Mouse (Mus musculus) liver, adult 2 months (tissue): ENCODE data around the gene Mettl24. TPM values are rescaled to one million over a fixed set of nuclear protein-coding genes. Genes with fewer than 3 reads are reported as not detected.

Source experiments
- DNase-seq: peaks from one replicate; pipeline ENCODE4 v3.0.0-alpha.2; 2011; ENCODE audit warnings: low read depth, low spot score; ENCODE audit errors: extremely low read depth
- H3K27ac ChIP-seq: fragments of 200-500 bp; replicated peaks from 2 replicates; pipeline ENCODE4 v1.5.1; 2012; ENCODE audit warnings: low read depth, mild to moderate bottlenecking, control low read depth, inconsistent platforms, low read length; ENCODE audit not compliant: insufficient read depth
- H3K27me3 ChIP-seq: fragments of 200-500 bp; 2 replicates; pipeline ENCODE4 v1.6.1; 2012; ENCODE audit warnings: mild to moderate bottlenecking, moderate library complexity, low read length, inconsistent platforms; ENCODE audit not compliant: control insufficient read depth, insufficient read depth
- H3K36me3 ChIP-seq: fragments of 200-500 bp; 2 replicates; pipeline ENCODE4 v1.6.1; 2012; ENCODE audit warnings: low read length, inconsistent platforms; ENCODE audit not compliant: control insufficient read depth, insufficient read depth
- H3K4me1 ChIP-seq: fragments of 200-500 bp; 2 replicates; pipeline ENCODE4 v1.6.1; 2011; ENCODE audit warnings: low read length; ENCODE audit not compliant: control insufficient read depth, insufficient read depth
- H3K4me3 ChIP-seq: fragments of 200-500 bp; 2 replicates; pipeline ENCODE4 v1.5.1; 2011; ENCODE audit warnings: low read depth, mild to moderate bottlenecking, control low read depth, low read length, moderate library complexity; ENCODE audit not compliant: insufficient read depth
- H3K79me2 ChIP-seq: fragments of 200-500 bp; 2 replicates; pipeline ENCODE4 v1.6.1; 2012; ENCODE audit warnings: inconsistent platforms, mild to moderate bottlenecking, low read length, moderate library complexity; ENCODE audit not compliant: control insufficient read depth, insufficient read depth
- H3K9ac ChIP-seq: fragments of 200-500 bp; 2 replicates; pipeline ENCODE4 v1.6.1; 2012; ENCODE audit warnings: low read depth, mild to moderate bottlenecking, control low read depth, inconsistent platforms, low read length
- CTCF ChIP-seq: fragments of 200-500 bp; IDR thresholded peaks from 2 replicates; pipeline ENCODE4 v1.5.1; 2011; ENCODE audit warnings: low read depth, low read length, control low read depth
- POLR2A ChIP-seq: fragments of 200-500 bp; IDR thresholded peaks from 2 replicates; pipeline ENCODE4 v1.6.1; 2011; ENCODE audit warnings: low read length, control low read depth; ENCODE audit not compliant: insufficient read depth; ENCODE audit errors: extremely low read depth
- WGBS: fragments of 180-500 bp; shearing (Covaris S2); methylation state at CpG from one replicate; pipeline ENCODE4 v1.1.7; 2018; 5-methylcytosine and 5-hydroxymethylcytosine counted together
- polyA plus RNA-seq: library from polyadenylated mRNA; depleted of rRNA; stranded (reverse); fragments of >200 nt; gene quantifications from 2 replicates; pipeline ENCODE4 v1.2.3, GENCODE M21; 2012
- total RNA-seq: library from RNA; depleted of rRNA; stranded (reverse); fragments of >200 nt; gene quantifications from 2 replicates; pipeline ENCODE4 v1.2.3, GENCODE M21; 2014

The Mettl24 gene
- total and polyA plus RNA-seq, 2 experiments: 0.09 TPM; not detected in 1

- Histone ChIP-seq H3K36me3 (no peaks in the 10 kb centered on the region), H3K79me2 (no peaks in the 10 kb centered on the region), H3K9ac (no peak overlapping the region), H3K27ac (no peak overlapping the region), H3K4me1 (no peaks in the 10 kb centered on the region), H3K27me3 (no peaks in the 10 kb centered on the region), H3K4me3 (no peak overlapping the region)
- DNase-seq: no peak
- WGBS: 85% methylated on average over 11 of the region's 11 CpGs
- TF ChIP-seq POLR2A (no peak), CTCF (no peak)
These were observed 92.1 kb downstream of the Mettl24 start for GRCm38 (mm10) chr10:40775151-40775550.

GRCm38 (mm10) chr10:40775655-40776054 is 92.6 kb downstream of the Mettl24 start:
- TF ChIP-seq CTCF: no peak
- TF ChIP-seq POLR2A: no peak
- Histone ChIP-seq H3K4me1 (no peaks in the 10 kb centered on the region), H3K9ac (no peak overlapping the region), H3K27me3 (no peaks in the 10 kb centered on the region), H3K79me2 (no peaks in the 10 kb centered on the region), H3K36me3 (no peaks in the 10 kb centered on the region), H3K27ac (no peak overlapping the region), H3K4me3 (no peak overlapping the region)
- whole genome bisulfite sequencing: 92% methylated on average over 4 of the region's 4 CpGs
- DNase-seq: no peak

DNA sequence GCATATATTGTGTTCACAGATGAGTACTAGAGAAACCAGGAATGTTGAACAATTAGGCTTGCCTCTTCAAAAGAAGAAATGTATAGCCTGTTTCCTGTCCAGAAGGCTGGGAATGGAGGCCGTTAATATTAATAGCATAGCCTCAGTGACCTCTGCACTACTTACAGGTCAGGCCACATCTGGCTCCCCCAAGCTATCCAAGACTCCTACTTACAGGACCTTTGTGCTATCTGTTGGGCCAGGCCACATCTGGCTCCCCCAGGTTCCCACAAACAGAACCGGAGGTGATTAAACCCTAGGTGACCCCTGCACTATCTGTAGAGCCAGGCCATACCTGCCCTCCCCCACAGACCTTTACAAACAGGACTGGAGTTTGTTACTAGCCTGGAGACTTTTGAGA is 94.1 kb downstream of the Mettl24 start:
- DNase-seq: no peak
- Histone ChIP-seq H3K79me2 (no peaks in the 10 kb centered on the region), H3K27me3 (no peaks in the 10 kb centered on the region), H3K4me3 (no peak overlapping the region), H3K4me1 (no peaks in the 10 kb centered on the region), H3K9ac (no peak overlapping the region), H3K27ac (no peak overlapping the region), H3K36me3 (no peaks in the 10 kb centered on the region)
- 32% methylated on average over 2 of the region's 2 CpGs for WGBS
- TF ChIP-seq POLR2A: no peak
- no peak for TF ChIP-seq CTCF

GRCm38 (mm10) chr10:40778472-40778871 is 95.4 kb downstream of the Mettl24 start:
- H3K27me3 ChIP-seq: no peaks in the 10 kb centered on the region
- H3K27ac ChIP-seq: no peak overlapping the region
- 86% methylated on average over 4 of the region's 4 CpGs for WGBS
- no peaks in the 10 kb centered on the region for H3K36me3 ChIP-seq
- no peak overlapping the region for H3K4me3 ChIP-seq
- no peak overlapping the region for H3K9ac ChIP-seq
- DNase-seq: no peak
- TF ChIP-seq POLR2A: no peak
- no peak for TF ChIP-seq CTCF
- no peaks in the 10 kb centered on the region for H3K79me2 ChIP-seq
- H3K4me1 ChIP-seq: no peaks in the 10 kb centered on the region

DNA sequence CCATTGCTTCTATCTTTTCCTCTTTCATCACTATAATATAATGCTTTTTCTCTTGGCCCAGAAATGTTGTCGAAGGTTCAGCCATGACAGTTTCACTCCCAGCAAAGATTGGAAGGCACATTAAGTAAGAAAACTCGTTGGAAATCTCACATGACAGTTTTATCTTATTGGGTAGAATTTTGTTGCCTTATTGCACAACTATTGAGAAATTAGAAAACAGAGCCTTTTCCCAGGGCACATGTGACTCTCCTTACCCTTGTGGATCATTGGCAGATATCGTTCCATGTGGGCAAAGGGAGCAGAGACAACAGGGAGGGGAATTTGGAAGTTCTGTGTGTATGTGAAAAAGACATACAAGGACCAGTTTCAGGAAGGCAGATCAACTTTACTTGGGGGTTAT is 107.3 kb downstream of the Mettl24 start:
- Histone ChIP-seq H3K27ac (no peak overlapping the region), H3K79me2 (no peaks in the 10 kb centered on the region), H3K4me3 (no peak overlapping the region), H3K4me1 (no peaks in the 10 kb centered on the region), H3K27me3 (no peaks in the 10 kb centered on the region), H3K36me3 (no peaks in the 10 kb centered on the region), H3K9ac (no peak overlapping the region)
- TF ChIP-seq CTCF (no peak), POLR2A (no peak)
- 37% methylated on average over 3 of the region's 3 CpGs for WGBS
- peak; percentile 70 for DNase-seq

GRCm38 (mm10) chr10:40792115-40792514 is 109.0 kb downstream of the Mettl24 start:
- Histone ChIP-seq H3K27ac (no peak overlapping the region), H3K9ac (no peak overlapping the region), H3K4me3 (no peak overlapping the region), H3K27me3 (no peaks in the 10 kb centered on the region), H3K4me1 (no peaks in the 10 kb centered on the region), H3K79me2 (no peaks in the 10 kb centered on the region), H3K36me3 (no peaks in the 10 kb centered on the region)
- WGBS: 82% methylated on average over 3 of the region's 3 CpGs
- no peak for DNase-seq
- TF ChIP-seq CTCF: no peak
- TF ChIP-seq POLR2A: no peak
